8 mouse cellular contexts compared by ENCODE assay signal in genomic region chr4:122985110-122985509, GRCm38 (mm10). TPM values are rescaled to one million over a fixed set of nuclear protein-coding genes. Genes with fewer than 3 reads are reported as not detected.
DNase-seq lines count a peak whose midpoint lies in the region; ATAC-seq and TF ChIP-seq lines count a peak whose summit lies in the region.

No protein-coding gene starts in this region.

- peaks cover 16% of the 10 kb centered on the region; the same call in 1 of the 2 replicates for H3K4me1 ChIP-seq in heart, embryonic 10.5 days
- H3K4me1 ChIP-seq in limb, embryonic 13.5 days: peaks cover 27% of the 10 kb centered on the region
- H3K4me1 ChIP-seq in midbrain, embryonic 15.5 days: peaks cover 8% of the 10 kb centered on the region

- H3K9ac ChIP-seq in limb, embryonic 13.5 days: no peak overlapping the region
- no peak overlapping the region for H3K9ac ChIP-seq in midbrain, embryonic 15.5 days

- no peak for TF ChIP-seq POLR2A in brain, embryonic 14.5 days (IDR thresholded peaks at IDR 0.05; ENCODE audit: borderline replicate concordance, extremely low read depth, insufficient read depth, insufficient read length, poor library complexity, severe bottlenecking)

- no peaks in the 10 kb centered on the region for H3K36me3 ChIP-seq in heart, embryonic 10.5 days
- H3K36me3 ChIP-seq in limb, embryonic 13.5 days: no peaks in the 10 kb centered on the region
- no peaks in the 10 kb centered on the region for H3K36me3 ChIP-seq in midbrain, embryonic 15.5 days (replicated peaks)

- WGBS in heart, embryonic 10.5 days: 44% methylated on average over 8 of the region's 8 CpGs
- whole genome bisulfite sequencing in limb, embryonic 13.5 days: 29% methylated on average over 8 of the region's 8 CpGs
- 40% methylated on average over 8 of the region's 8 CpGs for WGBS in midbrain, embryonic 15.5 days

- no peak overlapping the region for H3K4me3 ChIP-seq in heart, embryonic 10.5 days
- no peak overlapping the region for H3K4me3 ChIP-seq in limb, embryonic 13.5 days
- no peak overlapping the region for H3K4me3 ChIP-seq in midbrain, embryonic 15.5 days

- peak; percentile 83 for ATAC-seq in limb, embryonic 13.5 days (ENCODE audit: low FRiP score, low read depth)
- peak; percentile 93 for ATAC-seq in midbrain, embryonic 15.5 days (replicated peaks)

- TF ChIP-seq CTCF in brain, embryonic 14.5 days (IDR thresholded peaks at IDR 0.05; ENCODE audit: borderline replicate concordance, extremely low read depth, insufficient read depth, insufficient read length): peak; percentile 81

- DNase-seq in heart, adult 11 months: peak; percentile 92
- no peak for DNase-seq in heart, embryonic 10.5 days (ENCODE audit: low spot score)
- peak; percentile 92 for DNase-seq in brain, embryonic 14.5 days (ENCODE audit: low read depth)
- peak; percentile 58 for DNase-seq in heart, adult 8-10 months (ENCODE audit: low spot score)
- DNase-seq in kidney, adult 8-10 months: peak; percentile 61 to 65
- peak; percentile 62 for DNase-seq in telencephalon, adult 2 months (ENCODE audit: low read depth, low spot score)

- H3K27me3 ChIP-seq in heart, embryonic 10.5 days (ENCODE audit: insufficient read depth, poor library complexity, severe bottlenecking): peaks cover 46% of the 10 kb centered on the region
- peaks cover 22% of the 10 kb centered on the region for H3K27me3 ChIP-seq in limb, embryonic 13.5 days
- H3K27me3 ChIP-seq in midbrain, embryonic 15.5 days (replicated peaks): peaks cover 14% of the 10 kb centered on the region

- no peak overlapping the region for H3K4me2 ChIP-seq in limb, embryonic 13.5 days (replicated peaks)
- H3K4me2 ChIP-seq in midbrain, embryonic 15.5 days: no peak overlapping the region

- no peak overlapping the region for H3K27ac ChIP-seq in heart, embryonic 10.5 days
- H3K27ac ChIP-seq in limb, embryonic 13.5 days: no peak overlapping the region
- H3K27ac ChIP-seq in midbrain, embryonic 15.5 days: no peak overlapping the region

- H3K9me3 ChIP-seq in heart, embryonic 10.5 days: no peaks in the 10 kb centered on the region
- H3K9me3 ChIP-seq in limb, embryonic 13.5 days: no peaks in the 10 kb centered on the region
- no peaks in the 10 kb centered on the region for H3K9me3 ChIP-seq in midbrain, embryonic 15.5 days

RNA-seq across cellular contexts. Expression of gene Mycl, which starts 10.3 kb away (rescaled TPM):
- 2.5 and 8.6 TPM in 2 replicates for polyA plus RNA-seq in heart, embryonic 10.5 days (2016; fragmentation: Nextera tagmentation; extraction: Ambion mirVana)
- polyA plus RNA-seq in brain, embryonic 14.5 days (2012; rRNA removed): 85.4 and 95.3 TPM in 2 replicates
- under 1 TPM in 2 of 4 experiments, not detected in 2; 0.14 to 0.25 TPM for total RNA-seq in heart, adult 8-10 months (2022)
- 28.2 and 29.2 TPM in 2 replicates for polyA plus RNA-seq in limb, embryonic 13.5 days (2015; fragmentation: Nextera tagmentation; extraction: Ambion mirVana)
- polyA plus RNA-seq in midbrain, embryonic 15.5 days (2015; fragmentation: Nextera tagmentation; extraction: Ambion mirVana): 83.1 and 86.7 TPM in 2 replicates

RNA-seq across cellular contexts. Expression of gene Mfsd2a, which starts 24.1 kb away (rescaled TPM):
- 1.6 and 2.0 TPM in 2 replicates for polyA plus RNA-seq in heart, embryonic 10.5 days (2016; fragmentation: Nextera tagmentation; extraction: Ambion mirVana)
- polyA plus RNA-seq in brain, embryonic 14.5 days (2012; rRNA removed): 44.7 and 51.8 TPM in 2 replicates
- not detected for total RNA-seq in heart, adult 8-10 months (2022)
- polyA plus RNA-seq in limb, embryonic 13.5 days (2015; fragmentation: Nextera tagmentation; extraction: Ambion mirVana): 8.0 and 9.1 TPM in 2 replicates
- 33.4 and 36.0 TPM in 2 replicates for polyA plus RNA-seq in midbrain, embryonic 15.5 days (2015; fragmentation: Nextera tagmentation; extraction: Ambion mirVana)

RNA-seq across cellular contexts. Expression of gene Trit1, which starts 31.3 kb away (rescaled TPM):
- polyA plus RNA-seq in heart, embryonic 10.5 days (2016; fragmentation: Nextera tagmentation; extraction: Ambion mirVana): 15.0 and 18.3 TPM in 2 replicates
- polyA plus RNA-seq in brain, embryonic 14.5 days (2012; rRNA removed): 19.5 and 20.4 TPM in 2 replicates
- 1 to 10 TPM; 5.6 to 8.0 (median 6.6) TPM for total RNA-seq in heart, adult 8-10 months (2022)
- polyA plus RNA-seq in limb, embryonic 13.5 days (2015; fragmentation: Nextera tagmentation; extraction: Ambion mirVana): 19.1 and 21.5 TPM in 2 replicates
- polyA plus RNA-seq in midbrain, embryonic 15.5 days (2015; fragmentation: Nextera tagmentation; extraction: Ambion mirVana): 25.3 and 25.8 TPM in 2 replicates
